Mouse (Mus musculus): ENCODE measurements around the gene Clca4a. TPM values are rescaled to one million over a fixed set of nuclear protein-coding genes. Genes with fewer than 3 reads are reported as not detected.

Clca4a gene
- polyA plus RNA-seq (2011; ENCODE audit: insufficient read depth, insufficient read length, low replicate concordance, missing spikeins), result not detected in 2 replicates

- TF ChIP-seq POLR2A (IDR thresholded peaks at IDR 0.05; ENCODE audit: borderline replicate concordance, control insufficient read depth, low read depth, low read length) (no peak), CTCF (IDR thresholded peaks at IDR 0.05; ENCODE audit: control insufficient read depth, insufficient read depth, low read length) (no peak)
- Histone ChIP-seq H3K4me3 (replicated peaks; ENCODE audit: control insufficient read depth, low read depth, low read length) (no peak within 1 kb of the TSS), H3K4me1 (ENCODE audit: control insufficient read depth, insufficient read depth, low read length) (no peaks in the 10 kb centered on the region), H3K27ac (ENCODE audit: control insufficient read depth, insufficient read depth, low read depth, low read length, poor library complexity) (no peak within 1 kb of the TSS)
Observed at GRCm38 (mm10) chr3:144974945-144975344, at the start of gene Clca4a. Clca4a (minus strand) TSS chr3:144975045.

GRCm38 (mm10) chr3:145017807-145018206, 43.0 kb upstream of the Clca4a start:
- no peak for TF ChIP-seq CTCF (IDR thresholded peaks at IDR 0.05; ENCODE audit: control insufficient read depth, insufficient read depth, low read length)
- no peak for TF ChIP-seq POLR2A (IDR thresholded peaks at IDR 0.05; ENCODE audit: borderline replicate concordance, control insufficient read depth, low read depth, low read length)
- Histone ChIP-seq H3K27ac (ENCODE audit: control insufficient read depth, insufficient read depth, low read depth, low read length, poor library complexity) (no peak overlapping the region), H3K4me3 (replicated peaks; ENCODE audit: control insufficient read depth, low read depth, low read length) (no peak overlapping the region), H3K4me1 (ENCODE audit: control insufficient read depth, insufficient read depth, low read length) (no peaks in the 10 kb centered on the region; the same call in 1 of the 2 replicates)
- 72% methylated on average over 3 of the region's 3 CpGs for WGBS

- TF ChIP-seq POLR2A (IDR thresholded peaks at IDR 0.05; ENCODE audit: borderline replicate concordance, control insufficient read depth, low read depth, low read length) (no peak), CTCF (IDR thresholded peaks at IDR 0.05; ENCODE audit: control insufficient read depth, insufficient read depth, low read length) (no peak)
- 26% methylated on average over 5 of the region's 5 CpGs for WGBS
- Histone ChIP-seq H3K4me3 (replicated peaks; ENCODE audit: control insufficient read depth, low read depth, low read length) (no peak overlapping the region), H3K4me1 (ENCODE audit: control insufficient read depth, insufficient read depth, low read length) (no peaks in the 10 kb centered on the region), H3K27ac (ENCODE audit: control insufficient read depth, insufficient read depth, low read depth, low read length, poor library complexity) (no peak overlapping the region)
Observed at GRCm38 (mm10) chr3:145004422-145004821, 29.6 kb upstream of the Clca4a start.

- TF ChIP-seq POLR2A (IDR thresholded peaks at IDR 0.05; ENCODE audit: borderline replicate concordance, control insufficient read depth, low read depth, low read length) (no peak), CTCF (IDR thresholded peaks at IDR 0.05; ENCODE audit: control insufficient read depth, insufficient read depth, low read length) (no peak)
- H3K4me3 ChIP-seq (replicated peaks; ENCODE audit: control insufficient read depth, low read depth, low read length), result no peak overlapping the region
- H3K4me1 ChIP-seq (ENCODE audit: control insufficient read depth, insufficient read depth, low read length), result no peaks in the 10 kb centered on the region
- no peak overlapping the region for H3K27ac ChIP-seq (ENCODE audit: control insufficient read depth, insufficient read depth, low read depth, low read length, poor library complexity)
- 53% methylated on average over 1 of the region's 1 CpGs for WGBS
Observed at GRCm38 (mm10) chr3:145000912-145001311, 26.1 kb upstream of the Clca4a start.

- TF ChIP-seq POLR2A (IDR thresholded peaks at IDR 0.05; ENCODE audit: borderline replicate concordance, control insufficient read depth, low read depth, low read length), result no peak
- no peak for TF ChIP-seq CTCF (IDR thresholded peaks at IDR 0.05; ENCODE audit: control insufficient read depth, insufficient read depth, low read length)
- no peak overlapping the region for H3K27ac ChIP-seq (ENCODE audit: control insufficient read depth, insufficient read depth, low read depth, low read length, poor library complexity)
Observed at GRCm38 (mm10) chr3:144993055-144993454, 18.2 kb upstream of the Clca4a start.

GRCm38 (mm10) chr3:144992618-144993017, 17.8 kb upstream of the Clca4a start:
- no peaks in the 10 kb centered on the region for H3K4me1 ChIP-seq (ENCODE audit: control insufficient read depth, insufficient read depth, low read length)
- TF ChIP-seq CTCF (IDR thresholded peaks at IDR 0.05; ENCODE audit: control insufficient read depth, insufficient read depth, low read length), result no peak
- H3K27ac ChIP-seq (ENCODE audit: control insufficient read depth, insufficient read depth, low read depth, low read length, poor library complexity), result no peak overlapping the region
- no peak overlapping the region for H3K4me3 ChIP-seq (replicated peaks; ENCODE audit: control insufficient read depth, low read depth, low read length)

More at GRCm38 (mm10) chr3:144993055-144993454, 18.2 kb upstream of the Clca4a start:
- H3K4me1 ChIP-seq (ENCODE audit: control insufficient read depth, insufficient read depth, low read length), result no peaks in the 10 kb centered on the region
- WGBS, result 81% methylated on average over 5 of the region's 5 CpGs
- no peak overlapping the region for H3K4me3 ChIP-seq (replicated peaks; ENCODE audit: control insufficient read depth, low read depth, low read length)

GRCm38 (mm10) chr3:144985890-144986289, 11.0 kb upstream of the Clca4a start:
- no peak for TF ChIP-seq POLR2A (IDR thresholded peaks at IDR 0.05; ENCODE audit: borderline replicate concordance, control insufficient read depth, low read depth, low read length)
- TF ChIP-seq CTCF (IDR thresholded peaks at IDR 0.05; ENCODE audit: control insufficient read depth, insufficient read depth, low read length), result no peak
- Histone ChIP-seq H3K27ac (ENCODE audit: control insufficient read depth, insufficient read depth, low read depth, low read length, poor library complexity) (no peak overlapping the region), H3K4me3 (replicated peaks; ENCODE audit: control insufficient read depth, low read depth, low read length) (no peak overlapping the region), H3K4me1 (ENCODE audit: control insufficient read depth, insufficient read depth, low read length) (no peaks in the 10 kb centered on the region)
- WGBS, result 82% methylated on average over 5 of the region's 5 CpGs

DNA sequence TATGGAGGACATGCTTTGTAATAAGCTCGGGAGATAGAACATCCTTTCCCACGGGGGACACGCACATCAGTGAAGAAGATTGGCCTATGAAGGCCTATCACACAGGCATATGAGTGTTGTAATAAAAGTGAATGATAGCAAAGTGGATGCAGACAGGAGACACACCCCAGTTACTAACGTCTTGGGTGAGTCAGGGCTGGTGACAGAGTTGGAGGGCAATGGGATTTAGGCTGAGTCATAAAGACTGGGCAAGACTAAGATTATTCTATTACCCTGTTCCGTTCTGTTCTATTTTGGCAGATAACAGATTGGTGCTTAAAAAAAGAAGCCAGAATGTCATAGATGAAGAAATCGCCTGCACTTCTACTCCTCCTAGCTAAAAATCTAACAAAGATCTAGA, 5.7 kb upstream of the Clca4a start:
- TF ChIP-seq POLR2A (IDR thresholded peaks at IDR 0.05; ENCODE audit: borderline replicate concordance, control insufficient read depth, low read depth, low read length) (no peak), CTCF (IDR thresholded peaks at IDR 0.05; ENCODE audit: control insufficient read depth, insufficient read depth, low read length) (no peak)
- H3K4me3 ChIP-seq (replicated peaks; ENCODE audit: control insufficient read depth, low read depth, low read length), result no peak overlapping the region
- H3K27ac ChIP-seq (ENCODE audit: control insufficient read depth, insufficient read depth, low read depth, low read length, poor library complexity), result no peak overlapping the region
- 80% methylated on average over 6 of the region's 6 CpGs for WGBS
- no peaks in the 10 kb centered on the region for H3K4me1 ChIP-seq (ENCODE audit: control insufficient read depth, insufficient read depth, low read length)

GRCm38 (mm10) chr3:144977631-144978030, 2.8 kb upstream of the Clca4a start:
- 59% methylated on average over 4 of the region's 4 CpGs for WGBS
- H3K27ac ChIP-seq (ENCODE audit: control insufficient read depth, insufficient read depth, low read depth, low read length, poor library complexity), result no peak overlapping the region

More at GRCm38 (mm10) chr3:144977631-144978030, 2.8 kb upstream of the Clca4a start:
- no peak overlapping the region for H3K4me3 ChIP-seq (replicated peaks; ENCODE audit: control insufficient read depth, low read depth, low read length)
- TF ChIP-seq POLR2A (IDR thresholded peaks at IDR 0.05; ENCODE audit: borderline replicate concordance, control insufficient read depth, low read depth, low read length) (no peak), CTCF (IDR thresholded peaks at IDR 0.05; ENCODE audit: control insufficient read depth, insufficient read depth, low read length) (no peak)
- no peaks in the 10 kb centered on the region for H3K4me1 ChIP-seq (ENCODE audit: control insufficient read depth, insufficient read depth, low read length)

Data from bone marrow, adult 2 months (tissue).